Mouse (Mus musculus): ENCODE data around the gene Lpp.

- TF ChIP-seq CTCF (conservative IDR thresholded peaks at IDR 0.05 in 1 of 2, IDR thresholded peaks at IDR 0.05 in 1 of 2; ENCODE audit: low read depth in 2 of 2, low read length in 2 of 2) = no peak
- no peak for TF ChIP-seq SIN3A (IDR thresholded peaks at IDR 0.05; ENCODE audit: low read length)
- no peak for TF ChIP-seq RCOR1 (conservative IDR thresholded peaks at IDR 0.05; ENCODE audit: low read depth, low read length)
- TF ChIP-seq NRF1 (IDR thresholded peaks at IDR 0.05; ENCODE audit: low read depth, low read length) = no peak
- TF ChIP-seq ZC3H11A (IDR thresholded peaks at IDR 0.05; ENCODE audit: low read depth, low read length) = no peak
- TF ChIP-seq E2F4 (IDR thresholded peaks at IDR 0.05; ENCODE audit: insufficient replicate concordance, low read depth, low read length) = no peak
- TF ChIP-seq MXI1 (IDR thresholded peaks at IDR 0.05; ENCODE audit: low read depth, low read length) = no peak
- TF ChIP-seq PAX5 (IDR thresholded peaks at IDR 0.05; ENCODE audit: low read length) = no peak
- no peak for TF ChIP-seq ZKSCAN1 (IDR thresholded peaks at IDR 0.05; ENCODE audit: borderline replicate concordance, low read depth, low read length)
- TF ChIP-seq MYC (IDR thresholded peaks at IDR 0.05; ENCODE audit: low read depth, low read length) = no peak
- no peak for TF ChIP-seq POLR2AphosphoS2 (IDR thresholded peaks at IDR 0.05; ENCODE audit: low read depth, low read length)
- TF ChIP-seq CHD1 (IDR thresholded peaks at IDR 0.05; ENCODE audit: low read depth, low read length) = no peak
Observed at GRCm38 (mm10) chr16:24475305-24475947, 82.1 kb downstream of the Lpp start.

Measured in CH12.LX (cell line).